Mouse (Mus musculus) urinary bladder, postnatal 14 days (tissue): ENCODE measurements at regions not wholly inside any gene's neighbourhood (a gene's known extent, or its start where the extent isn't known, plus 50 kb on each side); places are given as distances from the start of the nearest gene placed in this dataset.
"Not testable (repeated sequence)": the region's sequence is repeated elsewhere in the genome, so short reads cannot be mapped to it uniquely, and the experiment has no call there.

ENCODE experiments used
- DNase-seq: peaks from one replicate; pipeline ENCODE4 v3.0.0; 2021; ENCODE audit warnings: low spot score

DNA sequence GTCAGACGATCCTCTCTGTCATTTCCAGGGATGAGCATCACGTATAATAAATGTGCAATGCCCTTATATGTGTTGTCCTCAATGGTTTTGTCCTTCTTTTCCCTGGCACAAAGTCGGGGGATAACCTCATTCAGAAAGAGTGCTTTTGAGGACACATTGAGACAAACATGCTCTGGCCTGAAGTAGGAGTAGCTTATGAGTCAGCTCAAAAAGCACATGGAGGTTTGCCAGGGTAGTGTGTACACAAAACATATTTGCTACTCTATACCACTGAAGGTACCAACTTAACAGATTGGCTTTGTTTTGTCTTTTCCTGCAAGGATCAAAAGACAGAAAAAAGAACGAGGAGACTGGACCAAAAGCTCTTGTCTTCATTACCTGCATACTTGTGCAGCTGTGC lies 682.1 kb upstream of the Grid2 start:
- DNase-seq = peak; percentile 23

DNA sequence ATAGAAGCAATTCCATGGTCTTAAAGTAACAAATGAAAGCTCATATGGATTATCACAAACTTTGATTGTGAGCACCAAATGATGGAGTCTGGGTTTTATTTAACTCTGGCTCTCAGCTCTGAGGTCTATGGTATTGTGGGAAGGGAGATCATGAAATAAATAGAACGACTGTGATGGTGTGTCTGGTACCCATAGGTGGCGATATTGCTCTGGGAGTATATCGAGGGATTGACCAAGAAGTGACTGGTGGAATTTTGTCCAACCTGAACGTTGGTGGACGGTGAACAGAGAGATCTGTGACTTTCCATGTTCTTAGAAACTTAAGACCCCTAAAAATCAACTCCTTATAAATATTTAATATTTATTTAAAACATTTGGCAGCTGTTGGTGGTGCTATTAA lies 679.5 kb upstream of the Grid2 start:
- DNase-seq = peak; percentile 9

DNA sequence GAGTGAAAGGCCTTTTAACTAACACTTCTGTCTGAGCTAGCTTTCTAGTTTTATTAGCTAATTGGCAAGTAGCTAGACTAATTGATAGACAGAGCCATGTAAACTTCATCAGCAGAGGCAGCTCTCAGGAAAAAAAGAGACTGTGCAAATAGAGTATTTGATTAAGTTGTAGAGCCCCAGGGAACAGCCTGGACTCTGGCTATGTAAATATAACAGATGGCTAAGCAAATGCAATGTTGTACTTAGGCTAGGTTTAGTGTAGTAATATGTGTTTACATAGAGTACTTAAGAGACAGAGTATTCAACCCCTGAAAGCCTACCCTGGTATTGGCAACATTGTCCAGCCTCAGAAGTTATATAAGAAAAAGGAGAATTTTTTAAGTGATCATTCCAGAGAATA lies 635.1 kb upstream of the Grid2 start:
- no peak for DNase-seq

GRCm38 (mm10) chr6:62668123-62668522 lies 587.6 kb upstream of the Grid2 start:
- DNase-seq = not testable (repeated sequence)

- DNase-seq = no peak
Observed at GRCm38 (mm10) chr6:62718389-62718788, 537.3 kb upstream of the Grid2 start.

DNA sequence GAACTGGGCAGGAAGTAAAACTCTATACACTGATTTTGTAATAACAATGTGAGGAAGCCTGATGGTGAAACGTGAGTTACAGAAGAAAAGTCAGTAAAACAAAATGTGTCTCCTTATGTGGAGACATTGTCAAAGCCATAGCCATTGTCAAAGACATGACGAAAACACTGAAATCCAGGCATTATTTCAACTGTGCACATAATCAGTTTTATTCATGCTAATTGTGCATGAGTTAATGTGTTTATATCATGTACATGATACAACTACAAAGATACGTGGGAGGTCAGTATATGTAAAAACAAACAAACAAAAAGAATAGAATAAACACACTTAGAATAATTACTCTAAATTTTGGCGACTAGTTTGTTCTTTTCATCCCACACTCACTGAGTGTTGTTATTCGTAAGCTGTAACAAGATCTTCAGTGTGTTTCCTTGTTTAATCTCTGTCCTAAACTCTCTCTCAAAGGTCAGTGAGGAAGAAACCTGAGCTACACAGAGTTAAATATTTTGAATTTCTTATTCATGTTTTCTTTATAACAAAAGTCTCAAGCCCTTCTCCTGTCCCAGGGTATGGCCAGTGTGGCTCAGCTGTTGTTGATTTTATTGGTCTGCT lies 536.0 kb upstream of the Grid2 start:
- no peak for DNase-seq
